32 mouse cellular contexts compared by ENCODE assay signal in the genomic region with DNA sequence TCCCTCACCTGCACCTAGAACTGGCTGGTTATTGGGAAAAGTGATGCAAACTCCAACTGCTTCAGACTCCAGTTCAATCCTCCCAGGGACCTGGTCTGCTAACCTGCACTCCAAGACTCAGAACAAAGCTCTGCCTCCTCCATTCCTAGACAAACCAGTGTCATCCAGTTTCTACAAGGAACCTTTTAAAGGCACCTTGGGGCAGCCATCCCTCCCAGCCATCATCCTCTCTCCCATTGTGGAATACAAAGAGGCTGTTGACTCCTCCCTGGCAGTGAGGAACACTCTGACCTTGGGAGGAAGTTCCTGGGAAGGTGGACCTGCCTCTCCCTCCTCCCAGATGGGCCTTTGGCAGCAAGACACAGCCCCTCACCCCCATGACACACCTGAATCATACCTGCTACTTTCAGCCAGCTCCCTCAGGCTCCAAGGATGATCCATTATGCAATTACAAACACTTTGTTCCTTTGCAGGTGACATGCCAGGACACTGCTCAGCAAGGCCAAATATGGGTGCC. TPM values are rescaled to one million over a fixed set of nuclear protein-coding genes. Genes with fewer than 3 reads are reported as not detected.
A peak's percentile ranks its signal among the peaks of the same experiment; 100 is the strongest.
DNase-seq lines count a peak whose midpoint lies in the region; ATAC-seq and TF ChIP-seq lines count a peak whose summit lies in the region.
"Had no signal": no experiment of that assay in that cellular context is flagged by ENCODE, and none has a peak within 500 bp of the region (broad histone marks: within the 10 kb centered on the region; RNA-seq: fewer than 3 reads in every experiment).

No protein-coding gene starts in this region.

- H3K27me3 ChIP-seq in ES-Bruce4 (ENCODE audit: control insufficient read depth, insufficient read depth, low read length, poor library complexity, severe bottlenecking), result no peaks in the 10 kb centered on the region
- H3K27me3 ChIP-seq in thymus, adult 2 months (ENCODE audit: control insufficient read depth, insufficient read depth, low read length), result no peaks in the 10 kb centered on the region
- H3K27me3 ChIP-seq: embryonic facial prominence, embryonic 13.5 days; forebrain, embryonic 13.5 days; hindbrain, embryonic 13.5 days had no signal

- TF ChIP-seq EP300 in ES-Bruce4 (IDR thresholded peaks at IDR 0.05; ENCODE audit: insufficient read depth, low read depth, low read length), result peak; percentile 85; the same call in 1 of the 2 replicates

- no peaks in the 10 kb centered on the region for H3K36me3 ChIP-seq in ES-Bruce4 (ENCODE audit: control insufficient read depth, insufficient read depth, low read length, poor library complexity, severe bottlenecking)
- H3K36me3 ChIP-seq in thymus, adult 2 months (ENCODE audit: control insufficient read depth, insufficient read depth, low read length), result no peaks in the 10 kb centered on the region
- H3K36me3 ChIP-seq: embryonic facial prominence, embryonic 10.5 days; embryonic facial prominence, embryonic 13.5 days; forebrain, embryonic 10.5 days; hindbrain, embryonic 10.5 days; hindbrain, embryonic 13.5 days had no signal

- no peak for ATAC-seq in inflammation-experienced regulatory T-cells, adult 6 months
- ATAC-seq: CD4-positive, CD25-positive, alpha-beta regulatory T cell, adult 4 months; forebrain, embryonic 13.5 days; forebrain, embryonic 16.5 days; hindbrain, embryonic 16.5 days; intestine, embryonic 16.5 days had no signal

- no peaks in the 10 kb centered on the region for H3K9me3 ChIP-seq in ES-Bruce4 (replicated peaks; ENCODE audit: control insufficient read depth, insufficient read depth, low read length, poor library complexity, severe bottlenecking)
- H3K9me3 ChIP-seq: embryonic facial prominence, embryonic 10.5 days; hindbrain, embryonic 13.5 days had no signal

- H3K27ac ChIP-seq in ES-Bruce4 (ENCODE audit: insufficient read depth, low read length), result peak overlapping the region; percentile 22
- no peak overlapping the region for H3K27ac ChIP-seq in thymus, adult 2 months (ENCODE audit: control insufficient read depth, insufficient read depth, low read length)
- H3K27ac ChIP-seq: embryonic facial prominence, embryonic 10.5 days; embryonic facial prominence, embryonic 13.5 days; forebrain, embryonic 10.5 days; forebrain, embryonic 13.5 days; heart, adult 2 months; hindbrain, embryonic 13.5 days had no signal

- H3K9ac ChIP-seq in ES-Bruce4 (ENCODE audit: low read depth, poor library complexity, severe bottlenecking), result no peak overlapping the region
- H3K9ac ChIP-seq: embryonic facial prominence, embryonic 13.5 days; forebrain, embryonic 13.5 days; hindbrain, embryonic 13.5 days had no signal

- no peak overlapping the region for H3K4me3 ChIP-seq in ES-Bruce4 (ENCODE audit: low read depth, low read length)
- no peak overlapping the region for H3K4me3 ChIP-seq in thymus, adult 2 months (ENCODE audit: control insufficient read depth, insufficient read depth, low read length)
- H3K4me3 ChIP-seq: embryonic facial prominence, embryonic 10.5 days; embryonic facial prominence, embryonic 13.5 days; erythroblast, embryonic 14.5 days; forebrain, embryonic 10.5 days; forebrain, embryonic 13.5 days; heart, adult 2 months; hindbrain, embryonic 10.5 days; hindbrain, embryonic 13.5 days had no signal

- TF ChIP-seq POLR2A in ES-Bruce4 (IDR thresholded peaks at IDR 0.05; ENCODE audit: insufficient read depth, low read length), result no peak
- no peak for TF ChIP-seq POLR2A in thymus, adult 2 months (IDR thresholded peaks at IDR 0.05; ENCODE audit: control insufficient read depth, extremely low read depth, insufficient read depth, low read length, poor library complexity)

- no peak for TF ChIP-seq CTCF in ES-Bruce4 (IDR thresholded peaks at IDR 0.05; ENCODE audit: low read depth, low read length)
- no peak for TF ChIP-seq CTCF in thymus, adult 2 months (IDR thresholded peaks at IDR 0.05; ENCODE audit: borderline replicate concordance, control insufficient read depth, extremely low read depth, insufficient read depth, low read length, poor library complexity)

- peaks cover 2% of the 10 kb centered on the region for H3K4me1 ChIP-seq in ES-Bruce4 (ENCODE audit: control insufficient read depth, insufficient read depth, low read length)
- H3K4me1 ChIP-seq in thymus, adult 2 months (replicated peaks; ENCODE audit: control insufficient read depth, insufficient read depth, low read length), result no peaks in the 10 kb centered on the region
- H3K4me1 ChIP-seq: forebrain, embryonic 10.5 days; forebrain, embryonic 13.5 days had no signal

- DNase-seq in ES-CJ7 (ENCODE audit: low read depth, low spot score) (peak; percentile 88), WW6 (ENCODE audit: low read depth, low spot score) (peak; percentile 16)
- DNase-seq in layer of hippocampus, adult 11-12 months (ENCODE audit: low spot score), result no peak
- DNase-seq in thymus, adult 2 months, result no peak
- DNase-seq: adrenal gland, adult 2 months; adrenal gland, postnatal 14 days; cerebellum, adult 11 months; cerebellum, adult 2 months; cerebellum, adult 9-11 months; cerebellum, postnatal 25 days; embryo, embryonic 11 days; gastrocnemius, postnatal 10 days; gastrocnemius, postnatal 36 days; heart, adult 2 months; heart, postnatal 36 days had no signal

RNA-seq across cellular contexts. Expression of a gene that starts 27.6 kb away (rescaled TPM):
- polyA plus RNA-seq in ES-Bruce4 (2011; ENCODE audit: insufficient read depth, insufficient read length, low read depth, missing spikeins), result not detected in 2 replicates
- polyA plus RNA-seq in inflammation-experienced regulatory T-cells, adult 6 months (2017; shearing (Covaris generic)), result not detected
- 0.31 and 0.62 TPM in 2 replicates for polyA plus RNA-seq in thymus, adult 2 months (2012; rRNA removed)
- polyA plus RNA-seq: C2C12; CD4-positive, CD25-positive, alpha-beta regulatory T cell, adult 4 months; embryonic facial prominence, embryonic 10.5 days; erythroblast, embryonic 14.5 days; forebrain, embryonic 10.5 days; forebrain, embryonic 13.5 days; forebrain, embryonic 16.5 days; heart, embryonic 11.5 days; heart, embryonic 14.5 days; heart, postnatal 0 days; hindbrain, embryonic 10.5 days; hindbrain, embryonic 13.5 days; intestine, embryonic 16.5 days had no signal

RNA-seq across cellular contexts. Expression of a gene that starts 28.2 kb away (rescaled TPM):
- polyA plus RNA-seq in ES-Bruce4 (2011; ENCODE audit: insufficient read depth, insufficient read length, low read depth, missing spikeins), result 0.23 and 0.28 TPM in 2 replicates
- polyA plus RNA-seq in inflammation-experienced regulatory T-cells, adult 6 months (2017; shearing (Covaris generic)), result 1 to 10 TPM in 2 of 3 experiments, under 1 TPM in 1; 0.98 to 2.4 (median 1.8) TPM
- polyA plus RNA-seq in thymus, adult 2 months (2012; rRNA removed), result 6.5 and 7.0 TPM in 2 replicates
- polyA plus RNA-seq: erythroblast, embryonic 14.5 days had no signal

Comparison
In these comparisons a context has a peak if more than half of its experiments do, and no peak if none do; other contexts are left out.
1. DNase-seq: peak in ES-CJ7 (single experiment) and WW6 (single experiment); none in layer of hippocampus, adult 11-12 months (single experiment) and thymus, adult 2 months (single experiment).